Mouse (Mus musculus) limb, embryonic 12.5 days (tissue): Measurements from ENCODE around the gene Slc35f5. TPM values are rescaled to one million over a fixed set of nuclear protein-coding genes. Genes with fewer than 3 reads are reported as not detected.

ENCODE experiments used
- ATAC-seq: fragments of 200-750 bp; cut with Nextera tagmentation; 2 replicates; pipeline ENCODE4 v1.8.0; 2017; ENCODE audit warnings: low read depth, moderate TSS enrichment; ENCODE audit not compliant: insufficient number of reproducible peaks, insufficient read depth, low FRiP score, low TSS enrichment
- H3K27ac ChIP-seq: fragments of 300-500 bp; sonication (generic); 2 replicates; pipeline ENCODE4 v1.5.1; 2016; ENCODE audit warnings: mild to moderate bottlenecking, moderate library complexity
- H3K27me3 ChIP-seq: fragments of 300-500 bp; sonication (generic); 2 replicates; pipeline ENCODE4 v1.6.1; 2016; ENCODE audit warnings: mild to moderate bottlenecking, moderate library complexity
- H3K36me3 ChIP-seq: fragments of 300-500 bp; sonication (generic); 2 replicates; pipeline ENCODE4 v1.6.1; 2016; ENCODE audit warnings: mild to moderate bottlenecking, moderate library complexity
- H3K4me1 ChIP-seq: fragments of 300-500 bp; sonication (generic); replicated peaks from 2 replicates; pipeline ENCODE4 v1.6.1; 2016
- H3K4me2 ChIP-seq: fragments of 300-500 bp; sonication (generic); 2 replicates; pipeline ENCODE4 v1.6.1; 2016; ENCODE audit warnings: mild to moderate bottlenecking, moderate library complexity
- H3K4me3 ChIP-seq: fragments of 300-500 bp; sonication (generic); replicated peaks from 2 replicates; pipeline ENCODE4 v1.5.1; 2016; ENCODE audit warnings: mild to moderate bottlenecking
- H3K9ac ChIP-seq: fragments of 300-500 bp; sonication (generic); replicated peaks from 2 replicates; pipeline ENCODE4 v1.6.1; 2016; ENCODE audit warnings: mild to moderate bottlenecking, moderate library complexity
- H3K9me3 ChIP-seq: fragments of 300-500 bp; sonication (generic); 2 replicates; pipeline ENCODE4 v1.6.1; 2016; ENCODE audit warnings: mild to moderate bottlenecking, moderate library complexity
- WGBS: fragments of 180-500 bp; shearing (Covaris S2); methylation state at CpG from one replicate; pipeline ENCODE4 v1.1.7; 2016; 5-methylcytosine and 5-hydroxymethylcytosine counted together
- polyA plus RNA-seq: library from polyadenylated mRNA; unstranded; fragments of >200 nt; fragmentation: Nextera tagmentation; extraction: Ambion mirVana; gene quantifications from 2 replicates; pipeline ENCODE4 v1.2.1, GENCODE M21; 2016

The Slc35f5 gene
- polyA plus RNA-seq, 1 experiment from 2014 or later: 33.3 TPM

DNA sequence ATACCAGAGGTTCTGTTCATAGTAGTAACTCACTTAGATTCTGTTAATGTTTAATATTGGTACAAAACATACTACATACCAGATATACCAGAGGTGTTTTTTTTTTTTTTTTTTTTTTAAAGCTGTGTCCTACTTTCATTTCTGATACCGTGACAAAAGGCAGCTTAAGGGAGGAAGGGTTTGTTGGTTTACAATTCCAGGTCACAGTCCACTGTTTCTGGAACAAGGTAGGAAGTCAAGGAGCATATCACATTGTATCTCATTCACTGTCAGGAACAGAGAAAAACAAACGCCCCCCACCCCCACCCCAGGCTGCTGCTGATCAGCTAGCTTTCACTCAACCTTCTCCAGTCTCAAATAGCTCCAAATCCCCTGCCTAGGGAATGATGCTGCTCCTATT lies 21.1 kb upstream of the Slc35f5 start:
- no peak overlapping the region for H3K4me3 ChIP-seq
- H3K27ac ChIP-seq: no peak overlapping the region
- no peaks in the 10 kb centered on the region for H3K27me3 ChIP-seq
- H3K9ac ChIP-seq: no peak overlapping the region
- H3K36me3 ChIP-seq: no peaks in the 10 kb centered on the region
- H3K4me2 ChIP-seq: no peak overlapping the region
- no peak for ATAC-seq
- 53% methylated on average over 2 of the region's 2 CpGs for WGBS
- no peaks in the 10 kb centered on the region for H3K4me1 ChIP-seq
- no peaks in the 10 kb centered on the region for H3K9me3 ChIP-seq

DNA sequence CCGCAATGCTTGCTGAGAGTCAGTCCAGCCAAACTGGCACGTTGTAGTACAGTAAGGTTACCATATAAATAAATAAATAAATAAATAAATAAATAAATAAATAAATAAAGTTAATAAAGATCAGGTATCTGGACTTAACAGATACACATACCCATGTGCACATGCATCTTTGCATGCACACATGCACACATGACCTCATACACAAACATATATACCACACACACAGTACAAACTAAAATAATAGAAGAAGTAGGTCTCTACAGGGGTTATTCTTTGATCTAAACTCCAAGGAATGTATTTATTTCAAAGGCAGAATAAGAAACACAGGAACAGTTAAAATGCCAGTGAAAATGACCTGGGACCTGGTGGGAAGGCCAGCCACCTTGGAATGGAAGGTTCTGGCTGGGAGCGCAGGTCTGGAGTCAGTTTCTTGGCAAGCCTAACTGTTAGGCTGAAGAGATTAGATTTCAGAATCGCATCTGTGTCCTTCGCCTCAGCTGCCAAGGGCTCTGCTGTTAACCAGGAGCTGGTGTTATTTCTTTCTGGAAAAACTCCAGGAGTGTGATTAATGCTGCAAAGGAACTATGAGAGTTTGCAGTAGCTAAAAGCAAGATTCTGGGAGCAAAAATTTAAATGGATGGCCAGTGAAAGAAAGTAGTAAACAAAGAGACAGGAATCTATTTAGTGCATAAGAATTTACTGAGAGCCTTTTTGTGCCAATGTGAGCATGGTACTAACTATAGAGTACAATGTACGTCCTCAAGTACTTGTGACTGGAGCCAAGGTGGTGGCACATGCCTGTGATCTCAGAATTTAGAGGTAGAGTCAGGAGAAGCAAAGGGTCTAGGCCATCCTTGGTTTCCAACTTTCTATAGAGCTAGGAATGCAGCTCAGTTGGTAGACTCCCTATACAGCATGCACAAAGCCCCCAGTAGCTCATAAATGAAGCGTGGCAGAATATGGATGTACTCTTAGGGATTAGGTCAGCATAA lies 18.1 kb upstream of the Slc35f5 start:
- H3K27me3 ChIP-seq: no peaks in the 10 kb centered on the region
- H3K9me3 ChIP-seq: no peaks in the 10 kb centered on the region
- H3K4me1 ChIP-seq: no peaks in the 10 kb centered on the region
- H3K4me3 ChIP-seq: no peak overlapping the region
- no peak for ATAC-seq
- WGBS: 75% methylated on average over 7 of the region's 7 CpGs
- H3K4me2 ChIP-seq: no peak overlapping the region
- H3K27ac ChIP-seq: no peak overlapping the region
- H3K9ac ChIP-seq: no peak overlapping the region
- H3K36me3 ChIP-seq: no peaks in the 10 kb centered on the region

DNA sequence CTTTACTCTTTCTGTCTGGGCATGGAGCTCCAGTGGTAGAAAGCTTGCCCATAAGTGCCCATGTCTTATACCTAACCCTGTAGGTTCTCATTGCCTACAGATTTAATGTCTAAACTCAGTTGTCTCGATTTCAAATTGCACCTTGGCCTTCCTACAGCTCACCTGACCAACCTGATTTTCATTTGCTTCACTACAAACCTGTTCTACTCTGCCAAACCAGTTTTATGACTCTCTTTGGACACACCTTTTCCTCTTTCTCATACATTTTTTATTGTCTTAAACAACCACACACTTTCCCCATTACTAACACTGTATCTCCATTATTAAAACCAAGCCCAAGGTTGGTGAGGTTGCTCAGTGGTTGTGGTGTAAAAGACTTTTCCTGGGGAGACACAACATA lies 10.5 kb upstream of the Slc35f5 start:
- Histone ChIP-seq H3K27ac (no peak overlapping the region), H3K4me1 (no peaks in the 10 kb centered on the region; the same call in 1 of the 2 replicates), H3K4me2 (no peak overlapping the region), H3K9me3 (no peaks in the 10 kb centered on the region), H3K9ac (no peak overlapping the region), H3K4me3 (no peak overlapping the region), H3K27me3 (no peaks in the 10 kb centered on the region), H3K36me3 (no peaks in the 10 kb centered on the region)
- WGBS: 47% methylated on average over 1 of the region's 1 CpGs
- no peak for ATAC-seq

DNA sequence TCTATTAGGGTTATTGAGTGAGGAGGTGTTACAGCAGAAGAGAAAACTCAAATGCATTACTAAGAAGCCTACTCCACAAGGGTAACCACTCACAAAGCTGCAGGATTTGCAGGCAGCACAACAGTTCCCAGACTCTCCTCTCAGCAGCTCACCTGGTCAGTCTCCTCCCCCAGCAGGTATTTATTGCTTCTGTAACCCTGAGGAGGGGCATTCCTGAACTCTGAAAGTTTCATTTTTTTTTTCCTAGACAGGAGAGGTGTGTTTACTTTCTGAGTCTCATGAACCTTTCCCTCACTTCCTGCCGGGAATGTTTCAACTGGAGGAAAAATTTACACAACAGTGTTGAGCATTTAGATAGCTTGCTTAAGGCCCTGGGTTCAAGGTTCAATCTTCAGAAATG lies 10.0 kb upstream of the Slc35f5 start:
- Histone ChIP-seq H3K4me1 (no peaks in the 10 kb centered on the region; the same call in 1 of the 2 replicates), H3K27ac (no peak overlapping the region), H3K36me3 (no peaks in the 10 kb centered on the region), H3K27me3 (no peaks in the 10 kb centered on the region), H3K4me2 (no peak overlapping the region), H3K4me3 (no peak overlapping the region), H3K9me3 (no peaks in the 10 kb centered on the region), H3K9ac (no peak overlapping the region)
- WGBS: 60% methylated on average over 1 of the region's 1 CpGs
- ATAC-seq: no peak

DNA sequence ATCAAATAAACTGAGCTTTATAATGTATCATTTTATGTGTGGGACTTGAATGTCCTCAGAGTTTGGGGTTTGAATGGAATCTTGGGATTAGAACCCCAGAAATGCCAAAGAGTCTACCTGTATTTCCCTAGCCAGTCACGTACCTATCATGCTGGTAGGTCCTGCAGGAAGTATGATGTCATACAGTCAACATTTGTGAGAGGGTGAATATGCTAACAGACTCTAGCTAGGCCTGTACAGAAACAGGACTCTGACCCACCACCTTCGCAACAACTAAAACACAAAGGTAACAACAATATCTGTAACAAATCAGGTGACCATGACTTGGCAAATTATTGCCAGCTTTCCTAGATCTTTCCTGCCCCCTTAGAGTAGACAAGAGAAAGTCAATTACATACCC lies 8.8 kb upstream of the Slc35f5 start:
- 89% methylated on average over 2 of the region's 2 CpGs for WGBS

DNA sequence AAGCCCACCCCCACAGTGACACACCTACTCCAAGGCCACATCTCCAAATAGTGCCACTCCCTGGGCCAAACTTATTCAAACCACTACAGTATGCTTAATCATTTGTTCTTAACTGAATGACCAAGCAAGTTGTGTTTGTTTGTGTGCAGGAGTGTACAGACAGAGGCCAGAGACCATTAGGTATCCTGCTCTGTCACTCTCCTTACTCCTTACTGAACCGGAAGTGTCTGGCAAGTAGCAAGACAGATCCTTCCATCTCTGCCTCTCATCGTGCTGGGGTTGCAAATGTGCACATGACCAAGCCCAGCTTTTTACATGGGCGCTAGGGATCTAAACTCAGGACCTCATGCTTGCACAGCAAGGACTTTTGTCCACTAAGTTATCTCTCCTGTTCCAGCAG lies 1.1 kb upstream of the Slc35f5 start:
- Histone ChIP-seq H3K36me3 (no peaks in the 10 kb centered on the region), H3K4me1 (peaks cover 13% of the 10 kb centered on the region; the same call in 1 of the 2 replicates), H3K4me3 (no peak overlapping the region), H3K9me3 (no peaks in the 10 kb centered on the region), H3K27me3 (no peaks in the 10 kb centered on the region), H3K9ac (no peak overlapping the region), H3K4me2 (peak overlapping the region; percentile 79; the same call in 1 of the 2 replicates), H3K27ac (no peak overlapping the region)
- WGBS: 77% methylated on average over 3 of the region's 3 CpGs
- no peak for ATAC-seq

More for the DNA sequence above, 8.8 kb upstream of the Slc35f5 start:
- no peak overlapping the region for H3K4me3 ChIP-seq
- H3K4me1 ChIP-seq: no peaks in the 10 kb centered on the region; the same call in 1 of the 2 replicates
- no peak overlapping the region for H3K4me2 ChIP-seq
- no peak overlapping the region for H3K9ac ChIP-seq
- no peak overlapping the region for H3K27ac ChIP-seq
- H3K9me3 ChIP-seq: no peaks in the 10 kb centered on the region
- H3K36me3 ChIP-seq: no peaks in the 10 kb centered on the region
- H3K27me3 ChIP-seq: no peaks in the 10 kb centered on the region
- no peak for ATAC-seq

DNA sequence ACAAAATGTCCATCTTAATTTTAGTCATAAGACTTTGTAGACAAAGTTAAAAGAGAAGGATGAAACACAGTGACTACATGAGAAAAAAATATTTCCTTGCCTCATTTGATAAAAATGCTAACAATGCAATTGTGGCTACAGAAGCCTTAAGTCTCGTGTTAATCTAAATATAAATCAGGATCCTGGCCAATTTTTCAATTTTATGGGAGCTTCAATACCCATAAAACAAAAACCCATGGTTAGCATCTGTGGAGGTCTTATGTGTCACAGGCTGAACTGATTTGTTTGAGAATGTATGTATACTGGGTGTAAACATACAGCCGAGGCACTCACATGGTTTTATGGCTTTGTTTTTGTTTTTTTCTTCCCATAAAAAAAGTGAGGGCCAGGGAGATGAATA lies 674 bp upstream of the Slc35f5 start:
- WGBS: 15% methylated on average over 2 of the region's 2 CpGs
- peak overlapping the region; percentile 79 for H3K4me2 ChIP-seq
- H3K4me3 ChIP-seq: peak overlapping the region; percentile 78
- peak overlapping the region; percentile 80 for H3K9ac ChIP-seq
- no peak for ATAC-seq
- H3K9me3 ChIP-seq: no peaks in the 10 kb centered on the region
- H3K36me3 ChIP-seq: 0 out of 2 replicates have a peak, but pooled peaks cover 1% of the 10 kb centered on the region
- peaks cover 13% of the 10 kb centered on the region; the same call in 1 of the 2 replicates for H3K4me1 ChIP-seq
- no peaks in the 10 kb centered on the region for H3K27me3 ChIP-seq
- H3K27ac ChIP-seq: peak overlapping the region; percentile 91

DNA sequence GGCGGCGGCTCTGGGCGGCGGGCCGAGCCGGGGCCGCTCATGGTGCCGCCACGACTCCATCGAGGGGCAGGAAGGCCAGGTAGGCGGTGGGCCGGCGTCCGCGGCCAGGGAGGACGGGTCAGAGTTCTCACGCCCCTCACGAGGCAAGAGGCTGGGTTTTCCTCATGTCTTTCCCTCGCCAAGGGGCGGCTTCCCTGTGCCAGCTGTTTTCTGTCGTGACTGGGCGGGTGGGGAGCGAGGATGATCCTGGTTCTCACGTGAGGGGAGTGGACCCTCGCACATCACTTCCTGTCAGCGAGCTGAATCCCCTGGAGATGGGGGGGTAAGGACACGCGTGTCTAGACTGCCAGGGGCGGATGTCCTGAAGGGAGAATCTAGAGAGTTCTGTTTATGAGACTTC lies 811 bp downstream of the Slc35f5 start:
- Histone ChIP-seq H3K9ac (peak overlapping the region; percentile 80), H3K4me2 (peak overlapping the region; percentile 79), H3K4me1 (peaks cover 13% of the 10 kb centered on the region; the same call in 1 of the 2 replicates), H3K9me3 (no peaks in the 10 kb centered on the region), H3K27ac (peak overlapping the region; percentile 91), H3K4me3 (peak overlapping the region; percentile 78), H3K27me3 (no peaks in the 10 kb centered on the region), H3K36me3 (peaks cover 4% of the 10 kb centered on the region; the same call in 1 of the 2 replicates)
- ATAC-seq: no peak; the same call in 1 of the 2 replicates
- 1% methylated on average over 29 of the region's 29 CpGs for WGBS

DNA sequence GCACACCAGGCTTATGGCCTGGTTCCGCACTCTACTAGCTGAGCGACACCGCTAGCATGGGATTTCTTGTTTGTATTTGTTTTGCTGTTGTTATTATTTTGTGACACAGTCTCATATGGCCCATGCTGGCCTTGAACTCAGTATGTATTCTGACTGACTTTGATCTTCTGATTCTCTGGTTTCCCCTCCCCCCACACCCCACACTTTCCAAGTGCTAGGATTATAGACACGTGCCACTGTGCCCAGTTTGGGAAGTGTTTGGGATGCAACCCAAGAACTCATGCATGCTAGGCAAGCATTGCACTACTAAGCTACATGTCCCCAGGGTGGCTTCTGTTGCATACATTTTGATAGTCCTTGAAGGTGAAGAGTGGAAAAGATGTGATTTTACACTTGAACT lies 1.4 kb downstream of the Slc35f5 start:
- peak overlapping the region; percentile 79 for H3K4me2 ChIP-seq
- H3K27me3 ChIP-seq: no peaks in the 10 kb centered on the region
- H3K27ac ChIP-seq: no peak overlapping the region
- no peak for ATAC-seq
- peak overlapping the region; percentile 78 for H3K4me3 ChIP-seq
- peak overlapping the region; percentile 80 for H3K9ac ChIP-seq
- 70% methylated on average over 4 of the region's 4 CpGs for WGBS
- peaks cover 7% of the 10 kb centered on the region; the same call in 1 of the 2 replicates for H3K36me3 ChIP-seq
- no peaks in the 10 kb centered on the region for H3K9me3 ChIP-seq
- H3K4me1 ChIP-seq: peaks cover 13% of the 10 kb centered on the region; the same call in 1 of the 2 replicates

DNA sequence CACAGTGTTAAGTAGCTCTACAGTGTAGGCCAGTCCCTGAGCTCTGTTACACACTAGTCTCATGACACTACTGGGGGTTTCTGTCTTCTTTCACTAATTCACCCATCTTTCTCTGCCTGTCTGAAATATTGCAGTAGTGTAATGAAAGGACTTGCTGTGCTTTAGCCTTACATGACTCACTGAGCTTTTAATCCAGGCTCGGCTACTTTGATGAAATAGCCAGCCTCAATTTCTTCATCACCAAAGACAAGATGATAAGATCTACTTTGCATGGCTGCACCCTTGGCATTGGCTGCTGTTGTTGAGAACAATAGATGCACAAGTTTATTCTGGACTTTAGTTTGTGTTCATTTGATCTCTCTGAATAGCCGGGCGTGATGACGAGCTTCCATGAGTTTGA lies 7.7 kb downstream of the Slc35f5 start:
- H3K4me2 ChIP-seq: no peak overlapping the region
- 91% methylated on average over 4 of the region's 4 CpGs for WGBS
- no peak for ATAC-seq
- no peaks in the 10 kb centered on the region for H3K27me3 ChIP-seq
- no peak overlapping the region for H3K4me3 ChIP-seq
- no peaks in the 10 kb centered on the region for H3K4me1 ChIP-seq
- no peaks in the 10 kb centered on the region for H3K9me3 ChIP-seq
- peaks cover 54% of the 10 kb centered on the region for H3K36me3 ChIP-seq
- H3K9ac ChIP-seq: no peak overlapping the region
- H3K27ac ChIP-seq: no peak overlapping the region

DNA sequence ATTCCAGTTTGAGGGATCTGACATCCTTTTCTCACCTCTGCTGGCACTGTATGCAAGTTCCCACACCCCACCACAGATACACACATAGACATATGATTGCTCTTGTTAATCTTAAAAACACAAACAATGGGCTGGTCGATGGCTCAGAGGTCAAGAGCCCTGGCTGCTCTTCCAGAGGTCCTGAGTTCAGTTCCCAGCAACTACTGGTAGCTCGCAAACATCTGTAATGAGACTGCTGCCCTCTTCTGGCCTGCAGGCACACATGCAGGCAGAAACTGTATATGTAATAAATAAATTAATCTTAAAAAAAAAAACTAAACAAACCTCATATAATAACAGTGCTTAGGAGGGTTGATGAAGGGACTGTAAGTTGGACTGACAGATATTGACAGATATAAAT lies 13.8 kb downstream of the Slc35f5 start:
- 86% methylated on average over 2 of the region's 2 CpGs for whole genome bisulfite sequencing
- Histone ChIP-seq H3K27me3 (no peaks in the 10 kb centered on the region), H3K4me3 (no peak overlapping the region), H3K9me3 (no peaks in the 10 kb centered on the region), H3K27ac (no peak overlapping the region), H3K4me1 (no peaks in the 10 kb centered on the region), H3K4me2 (no peak overlapping the region), H3K36me3 (peaks cover 72% of the 10 kb centered on the region), H3K9ac (no peak overlapping the region)
- ATAC-seq: no peak
